Mouse (Mus musculus): ENCODE data around the gene Prkd2. TPM values are rescaled to one million over a fixed set of nuclear protein-coding genes. Genes with fewer than 3 reads are reported as not detected.

Prkd2 gene
- polyA plus RNA-seq, 1 experiment from 2014 or later, result 21.9 TPM

Other genes starting within 250 kb of the Prkd2 start
- 14.3 and 15.7 TPM in 2 replicates for gene Arhgap35, start 227.9 kb upstream of the Prkd2 start, polyA plus RNA-seq (2015; fragmentation: Nextera tagmentation; extraction: Ambion mirVana)
- not detected in 2 replicates for gene Ceacam15, start 167.2 kb upstream of the Prkd2 start, polyA plus RNA-seq (2015; fragmentation: Nextera tagmentation; extraction: Ambion mirVana)
- gene Ceacam9, start 121.0 kb upstream of the Prkd2 start, polyA plus RNA-seq (2015; fragmentation: Nextera tagmentation; extraction: Ambion mirVana), result not detected in 2 replicates
- gene Ap2s1, start 104.5 kb upstream of the Prkd2 start, polyA plus RNA-seq (2015; fragmentation: Nextera tagmentation; extraction: Ambion mirVana), result 253 and 283 TPM in 2 replicates
- 32.5 and 39.5 TPM in 2 replicates for gene Slc1a5, start 61.6 kb upstream of the Prkd2 start, polyA plus RNA-seq (2015; fragmentation: Nextera tagmentation; extraction: Ambion mirVana)
- gene Strn4, start 27.0 kb upstream of the Prkd2 start, polyA plus RNA-seq (2015; fragmentation: Nextera tagmentation; extraction: Ambion mirVana), result 85.8 and 96.1 TPM in 2 replicates
- 25.8 and 27.1 TPM in 2 replicates for gene Fkrp, start 26.2 kb upstream of the Prkd2 start, polyA plus RNA-seq (2015; fragmentation: Nextera tagmentation; extraction: Ambion mirVana)
- gene Dact3, start 32.4 kb downstream of the Prkd2 start, polyA plus RNA-seq (2015; fragmentation: Nextera tagmentation; extraction: Ambion mirVana), result 4.0 TPM in 2 replicates
- 11.8 and 15.0 TPM in 2 replicates for gene Gng8, start 48.9 kb downstream of the Prkd2 start, polyA plus RNA-seq (2015; fragmentation: Nextera tagmentation; extraction: Ambion mirVana)
- gene Ptgir, start 63.6 kb downstream of the Prkd2 start, polyA plus RNA-seq (2015; fragmentation: Nextera tagmentation; extraction: Ambion mirVana), result 4.0 and 5.1 TPM in 2 replicates
- gene Calm3, start 81.2 kb downstream of the Prkd2 start, polyA plus RNA-seq (2015; fragmentation: Nextera tagmentation; extraction: Ambion mirVana), result 85.8 and 99.4 TPM in 2 replicates
- 20.2 and 31.1 TPM in 2 replicates for gene Pnmal2, start 101.8 kb downstream of the Prkd2 start, polyA plus RNA-seq (2015; fragmentation: Nextera tagmentation; extraction: Ambion mirVana)
- 0.33 and 0.50 TPM in 2 replicates for gene Pnmal1, start 116.8 kb downstream of the Prkd2 start, polyA plus RNA-seq (2015; fragmentation: Nextera tagmentation; extraction: Ambion mirVana)
- 0.14 and 0.20 TPM in 2 replicates for gene Gm42372, start 140.2 kb downstream of the Prkd2 start, polyA plus RNA-seq (2015; fragmentation: Nextera tagmentation; extraction: Ambion mirVana)
- gene Ccdc8, start 149.8 kb downstream of the Prkd2 start, polyA plus RNA-seq (2015; fragmentation: Nextera tagmentation; extraction: Ambion mirVana), result 19.1 and 40.8 TPM in 2 replicates
- 101 and 115 TPM in 2 replicates for gene Ppp5c, start 185.0 kb downstream of the Prkd2 start, polyA plus RNA-seq (2015; fragmentation: Nextera tagmentation; extraction: Ambion mirVana)
- gene Hif3a, start 219.5 kb downstream of the Prkd2 start, polyA plus RNA-seq (2015; fragmentation: Nextera tagmentation; extraction: Ambion mirVana), result 29.0 and 33.4 TPM in 2 replicates
- 0.17 and 0.20 TPM in 2 replicates for gene Psg16, start 231.1 kb downstream of the Prkd2 start, polyA plus RNA-seq (2015; fragmentation: Nextera tagmentation; extraction: Ambion mirVana)